Mouse (Mus musculus): Measurements from ENCODE around the gene Dffb. TPM values are rescaled to one million over a fixed set of nuclear protein-coding genes. Genes with fewer than 3 reads are reported as not detected.
A peak's percentile ranks its signal among the peaks of the same experiment; 100 is the strongest.

Dffb gene
- polyA plus RNA-seq, 1 experiment from 2014 or later = 9.6 TPM

DNA sequence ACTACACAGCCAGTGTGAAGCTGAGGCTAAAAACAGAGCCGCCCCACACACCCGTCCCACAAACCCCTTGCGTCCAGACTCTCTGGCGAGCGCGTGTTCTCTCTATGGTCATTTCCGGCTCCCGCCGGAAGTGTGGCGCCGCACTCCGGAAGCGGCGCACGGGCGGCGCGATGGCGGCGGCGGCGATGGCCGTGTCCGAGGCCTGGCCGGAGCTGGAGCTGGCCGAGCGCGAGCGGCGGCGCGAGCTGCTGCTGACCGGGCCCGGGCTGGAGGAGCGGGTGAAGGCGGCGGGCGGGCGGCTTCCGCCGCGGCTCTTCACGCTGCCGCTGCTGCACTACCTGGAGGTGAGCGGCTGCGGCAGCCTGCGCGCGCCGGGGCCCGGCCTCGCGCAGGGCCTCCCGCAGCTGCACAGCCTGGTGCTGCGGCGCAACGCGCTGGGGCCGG, 36.7 kb upstream of the Dffb start, which contains the start of gene Lrrc47:
Gene Lrrc47, plus strand, starts transcription at position 86 of the 444 bp plus-strand sequence.
- Histone ChIP-seq H3K27ac (ENCODE audit: low read depth, low read length) (peak within 1 kb of the TSS; percentile 75), H3K9ac (ENCODE audit: low read depth, low read length) (peak within 1 kb of the TSS; percentile 93), H3K9me3 (ENCODE audit: control insufficient read depth, low read length) (no peaks in the 10 kb centered on the region), H3K4me3 (ENCODE audit: low read length) (peak within 1 kb of the TSS; percentile 98), H3K4me1 (ENCODE audit: control insufficient read depth, insufficient read depth, low read depth, low read length) (peaks cover 20% of the 10 kb centered on the region), H3K4me2 (ENCODE audit: low read length) (peak within 1 kb of the TSS; percentile 96), H3K36me3 (ENCODE audit: control insufficient read depth, insufficient read depth, low read length) (peaks cover 15% of the 10 kb centered on the region), H3K27me3 (replicated peaks; ENCODE audit: control insufficient read depth, insufficient read depth, low read length) (no peaks in the 10 kb centered on the region)
- 0% methylated on average over 32 of the region's 59 CpGs for WGBS
- peak; percentile 97 for ATAC-seq

DNA sequence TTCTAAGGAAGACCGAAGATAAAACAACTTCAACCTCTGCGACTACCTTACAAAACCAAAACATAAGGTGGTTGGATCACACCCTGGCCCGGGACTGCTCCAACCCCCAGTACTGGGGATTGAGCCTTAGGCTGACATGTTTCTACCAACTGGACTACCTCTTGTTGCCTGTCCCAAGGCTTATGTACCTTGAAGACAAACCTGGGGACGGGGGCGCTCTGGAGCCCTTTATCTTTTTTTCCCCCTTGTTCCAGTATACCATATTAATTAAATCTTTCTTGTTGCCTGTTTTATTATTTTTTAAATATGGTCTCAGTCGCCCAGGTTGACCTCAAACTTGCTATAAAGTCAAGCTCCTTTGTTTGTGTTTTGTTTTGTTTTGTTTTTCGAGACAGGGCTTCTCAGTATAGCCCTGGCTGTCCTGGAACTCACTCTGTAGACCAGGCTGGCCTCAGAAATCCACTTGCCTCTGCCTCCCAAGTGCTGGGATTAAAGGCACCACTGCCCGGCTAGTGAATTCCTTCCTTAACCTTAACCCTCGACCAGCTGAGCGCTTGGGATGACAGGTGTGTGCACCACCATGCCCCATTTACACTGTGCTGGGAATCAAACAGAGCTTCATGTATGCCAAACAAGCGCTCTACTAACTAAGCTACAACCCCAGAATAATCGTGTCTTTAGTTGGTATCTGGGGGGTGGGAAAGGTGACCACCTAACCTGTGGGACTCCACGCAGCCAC, 36.1 kb upstream of the Dffb start:
- Histone ChIP-seq H3K4me1 (ENCODE audit: control insufficient read depth, insufficient read depth, low read depth, low read length) (peaks cover 20% of the 10 kb centered on the region), H3K27me3 (replicated peaks; ENCODE audit: control insufficient read depth, insufficient read depth, low read length) (no peaks in the 10 kb centered on the region), H3K4me2 (ENCODE audit: low read length) (peak overlapping the region; percentile 96), H3K9me3 (ENCODE audit: control insufficient read depth, low read length) (no peaks in the 10 kb centered on the region), H3K27ac (ENCODE audit: low read depth, low read length) (peak overlapping the region; percentile 65; the same call in 1 of the 2 replicates), H3K36me3 (ENCODE audit: control insufficient read depth, insufficient read depth, low read length) (peaks cover 16% of the 10 kb centered on the region), H3K4me3 (ENCODE audit: low read length) (peak overlapping the region; percentile 98), H3K9ac (ENCODE audit: low read depth, low read length) (peak overlapping the region; percentile 93)
- 28% methylated on average over 13 of the region's 13 CpGs for WGBS
- ATAC-seq = peak; percentile 67; the same call in 1 of the 2 replicates

DNA sequence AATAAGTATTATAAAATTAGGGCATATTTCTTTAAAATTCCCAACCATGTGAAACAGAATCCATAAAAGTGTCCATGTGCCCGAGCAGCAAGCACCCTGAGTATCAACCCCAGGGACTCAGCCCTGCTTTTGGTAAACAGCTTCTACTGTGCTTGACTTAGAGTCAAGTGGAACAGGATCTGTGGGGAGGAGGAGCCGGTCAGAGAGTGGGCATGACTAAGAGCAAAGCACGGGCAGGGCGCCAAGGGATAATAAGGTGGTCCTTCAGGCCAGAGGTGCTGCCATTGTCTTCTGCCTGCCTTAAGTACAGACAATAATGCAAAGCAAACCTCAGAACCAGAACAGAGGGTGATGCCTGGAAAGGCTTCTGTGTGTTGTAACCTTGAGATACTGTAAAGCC, 32.8 kb upstream of the Dffb start:
- Histone ChIP-seq H3K9me3 (ENCODE audit: control insufficient read depth, low read length) (no peaks in the 10 kb centered on the region), H3K4me2 (ENCODE audit: low read length) (no peak overlapping the region), H3K9ac (ENCODE audit: low read depth, low read length) (no peak overlapping the region), H3K4me3 (ENCODE audit: low read length) (no peak overlapping the region), H3K4me1 (ENCODE audit: control insufficient read depth, insufficient read depth, low read depth, low read length) (peaks cover 7% of the 10 kb centered on the region), H3K27me3 (replicated peaks; ENCODE audit: control insufficient read depth, insufficient read depth, low read length) (no peaks in the 10 kb centered on the region), H3K36me3 (ENCODE audit: control insufficient read depth, insufficient read depth, low read length) (peaks cover 25% of the 10 kb centered on the region), H3K27ac (ENCODE audit: low read depth, low read length) (no peak overlapping the region)
- ATAC-seq = no peak
- WGBS = 83% methylated on average over 4 of the region's 4 CpGs

DNA sequence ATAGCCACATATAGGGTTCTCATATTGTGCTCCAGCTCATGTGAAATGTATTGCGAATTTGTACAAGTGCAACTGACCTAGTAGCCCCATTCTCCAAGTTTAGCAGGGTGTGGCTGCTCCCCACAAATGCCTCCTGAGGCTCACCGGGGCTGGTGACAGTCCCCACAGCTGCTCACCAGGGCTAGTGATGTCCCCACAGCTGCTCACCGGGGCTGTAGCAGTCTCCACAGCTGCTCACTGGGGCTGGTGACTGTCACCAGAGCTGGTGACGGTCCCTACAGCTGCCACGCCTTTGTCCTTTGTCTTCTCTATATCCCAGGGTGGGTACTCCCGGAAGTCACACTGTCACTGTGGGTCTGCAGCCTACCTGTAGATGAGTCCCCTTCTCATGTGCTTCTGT, 31.3 kb upstream of the Dffb start:
- H3K27me3 ChIP-seq (replicated peaks; ENCODE audit: control insufficient read depth, insufficient read depth, low read length) = no peaks in the 10 kb centered on the region
- H3K4me2 ChIP-seq (ENCODE audit: low read length) = no peak overlapping the region
- no peak overlapping the region for H3K4me3 ChIP-seq (ENCODE audit: low read length)
- peaks cover 4% of the 10 kb centered on the region; the same call in 1 of the 2 replicates for H3K4me1 ChIP-seq (ENCODE audit: control insufficient read depth, insufficient read depth, low read depth, low read length)
- no peak for ATAC-seq
- H3K9me3 ChIP-seq (ENCODE audit: control insufficient read depth, low read length) = no peaks in the 10 kb centered on the region
- H3K9ac ChIP-seq (ENCODE audit: low read depth, low read length) = no peak overlapping the region
- 96% methylated on average over 6 of the region's 6 CpGs for WGBS
- H3K36me3 ChIP-seq (ENCODE audit: control insufficient read depth, insufficient read depth, low read length) = peaks cover 25% of the 10 kb centered on the region
- no peak overlapping the region for H3K27ac ChIP-seq (ENCODE audit: low read depth, low read length)

DNA sequence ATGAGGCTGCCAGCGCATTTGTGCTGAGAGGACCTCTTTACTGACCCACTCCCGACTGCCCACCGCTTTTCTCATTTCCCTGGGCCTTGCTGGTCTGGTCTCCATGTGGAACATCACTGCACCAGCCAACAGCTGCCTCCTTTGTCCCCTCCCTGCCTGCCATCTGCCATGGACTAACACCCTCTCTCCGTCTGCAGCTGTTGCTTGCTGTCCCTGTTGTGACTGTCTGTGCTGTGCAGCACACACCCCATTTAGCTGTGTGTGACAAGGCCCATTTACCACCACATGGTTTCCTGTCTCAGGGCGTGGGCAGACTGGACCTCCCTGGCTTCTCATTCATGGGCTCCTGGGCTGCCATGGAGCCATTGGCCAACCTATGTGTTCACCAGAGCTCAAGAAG, 30.6 kb upstream of the Dffb start:
- H3K27me3 ChIP-seq (replicated peaks; ENCODE audit: control insufficient read depth, insufficient read depth, low read length) = no peaks in the 10 kb centered on the region
- WGBS = 81% methylated on average over 5 of the region's 5 CpGs
- no peak overlapping the region for H3K27ac ChIP-seq (ENCODE audit: low read depth, low read length)
- 0 out of 2 replicates have a peak, but pooled peaks have one; percentile 24 for ATAC-seq
- H3K9me3 ChIP-seq (ENCODE audit: control insufficient read depth, low read length) = no peaks in the 10 kb centered on the region
- no peak overlapping the region for H3K4me3 ChIP-seq (ENCODE audit: low read length)
- no peaks in the 10 kb centered on the region for H3K4me1 ChIP-seq (ENCODE audit: control insufficient read depth, insufficient read depth, low read depth, low read length)
- no peak overlapping the region for H3K4me2 ChIP-seq (ENCODE audit: low read length)
- no peak overlapping the region for H3K9ac ChIP-seq (ENCODE audit: low read depth, low read length)
- H3K36me3 ChIP-seq (ENCODE audit: control insufficient read depth, insufficient read depth, low read length) = peaks cover 25% of the 10 kb centered on the region

DNA sequence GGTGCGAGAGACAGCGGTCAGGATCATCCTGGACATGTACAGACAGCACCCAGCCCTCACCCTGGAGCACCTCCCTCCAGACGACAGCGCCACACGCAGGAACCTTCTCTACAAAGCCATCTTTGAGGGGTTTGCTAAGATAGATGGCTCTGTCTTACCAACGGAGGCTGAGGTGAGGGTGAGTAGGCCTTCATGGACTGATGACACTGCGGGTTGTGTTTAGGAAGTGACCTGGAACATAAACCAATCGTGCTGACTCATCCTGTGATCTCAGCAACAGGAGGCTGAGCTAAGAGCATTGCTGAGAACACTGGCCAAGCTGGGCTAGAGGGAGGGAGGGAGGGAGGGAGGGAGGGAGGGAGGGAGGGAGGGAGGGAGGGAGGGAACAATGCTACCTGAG, 18.6 kb upstream of the Dffb start:
- no peak for ATAC-seq
- Histone ChIP-seq H3K9ac (ENCODE audit: low read depth, low read length) (no peak overlapping the region), H3K4me1 (ENCODE audit: control insufficient read depth, insufficient read depth, low read depth, low read length) (no peaks in the 10 kb centered on the region), H3K4me3 (ENCODE audit: low read length) (no peak overlapping the region), H3K27ac (ENCODE audit: low read depth, low read length) (no peak overlapping the region), H3K9me3 (ENCODE audit: control insufficient read depth, low read length) (no peaks in the 10 kb centered on the region), H3K4me2 (ENCODE audit: low read length) (no peak overlapping the region), H3K36me3 (ENCODE audit: control insufficient read depth, insufficient read depth, low read length) (peaks cover 48% of the 10 kb centered on the region), H3K27me3 (replicated peaks; ENCODE audit: control insufficient read depth, insufficient read depth, low read length) (no peaks in the 10 kb centered on the region)
- 91% methylated on average over 8 of the region's 8 CpGs for WGBS

DNA sequence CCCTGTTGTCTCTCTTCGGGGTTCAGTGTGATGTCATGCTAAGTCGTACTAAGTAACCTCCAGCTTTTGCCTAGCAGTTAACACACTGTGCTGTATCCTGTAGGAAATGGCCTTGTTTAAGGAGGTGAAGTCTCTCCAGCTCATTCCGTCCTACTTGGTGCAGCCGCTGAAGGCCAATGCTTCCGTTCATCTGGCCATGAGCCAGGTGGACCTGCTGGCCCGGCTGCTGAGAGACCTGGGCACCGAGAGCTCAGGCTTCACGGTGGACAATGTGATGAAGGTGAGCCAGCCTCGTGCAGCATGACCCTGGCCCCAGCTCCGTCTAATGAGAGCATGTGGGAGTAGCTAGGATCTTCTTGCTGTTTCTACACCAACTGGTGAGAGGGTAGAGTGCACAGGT, 17.8 kb upstream of the Dffb start:
- WGBS = 91% methylated on average over 10 of the region's 10 CpGs
- H3K9me3 ChIP-seq (ENCODE audit: control insufficient read depth, low read length) = no peaks in the 10 kb centered on the region
- H3K27me3 ChIP-seq (replicated peaks; ENCODE audit: control insufficient read depth, insufficient read depth, low read length) = no peaks in the 10 kb centered on the region
- H3K9ac ChIP-seq (ENCODE audit: low read depth, low read length) = no peak overlapping the region
- H3K4me2 ChIP-seq (ENCODE audit: low read length) = no peak overlapping the region
- H3K27ac ChIP-seq (ENCODE audit: low read depth, low read length) = no peak overlapping the region
- H3K4me1 ChIP-seq (ENCODE audit: control insufficient read depth, insufficient read depth, low read depth, low read length) = no peaks in the 10 kb centered on the region
- H3K4me3 ChIP-seq (ENCODE audit: low read length) = no peak overlapping the region
- H3K36me3 ChIP-seq (ENCODE audit: control insufficient read depth, insufficient read depth, low read length) = peaks cover 49% of the 10 kb centered on the region
- no peak for ATAC-seq

DNA sequence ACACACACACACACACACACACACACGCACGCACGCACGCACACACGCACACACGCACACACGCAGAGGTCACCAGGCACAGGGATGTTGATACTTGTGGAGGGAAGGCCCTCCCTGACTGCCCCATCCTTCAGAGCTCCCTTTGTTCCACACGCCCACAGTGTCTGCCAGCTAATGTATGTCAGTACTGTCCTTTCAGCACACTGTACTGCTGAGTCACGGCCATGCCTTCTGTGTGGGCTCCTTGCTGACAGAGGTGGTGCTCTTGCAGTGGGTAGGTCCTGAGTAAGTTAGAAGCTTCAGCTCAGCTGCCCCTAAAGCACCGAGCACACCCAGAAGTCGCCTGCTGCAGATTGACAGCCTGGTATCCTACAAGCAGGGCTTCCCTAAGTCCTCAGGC, 5.5 kb upstream of the Dffb start:
- no peak overlapping the region for H3K9ac ChIP-seq (ENCODE audit: low read depth, low read length)
- no peak overlapping the region for H3K4me2 ChIP-seq (ENCODE audit: low read length)
- no peaks in the 10 kb centered on the region for H3K9me3 ChIP-seq (ENCODE audit: control insufficient read depth, low read length)
- ATAC-seq = no peak
- no peak overlapping the region for H3K4me3 ChIP-seq (ENCODE audit: low read length)
- H3K4me1 ChIP-seq (ENCODE audit: control insufficient read depth, insufficient read depth, low read depth, low read length) = peaks cover 19% of the 10 kb centered on the region
- no peaks in the 10 kb centered on the region for H3K27me3 ChIP-seq (replicated peaks; ENCODE audit: control insufficient read depth, insufficient read depth, low read length)
- H3K36me3 ChIP-seq (ENCODE audit: control insufficient read depth, insufficient read depth, low read length) = peaks cover 46% of the 10 kb centered on the region
- no peak overlapping the region for H3K27ac ChIP-seq (ENCODE audit: low read depth, low read length)
- 80% methylated on average over 11 of the region's 11 CpGs for WGBS

DNA sequence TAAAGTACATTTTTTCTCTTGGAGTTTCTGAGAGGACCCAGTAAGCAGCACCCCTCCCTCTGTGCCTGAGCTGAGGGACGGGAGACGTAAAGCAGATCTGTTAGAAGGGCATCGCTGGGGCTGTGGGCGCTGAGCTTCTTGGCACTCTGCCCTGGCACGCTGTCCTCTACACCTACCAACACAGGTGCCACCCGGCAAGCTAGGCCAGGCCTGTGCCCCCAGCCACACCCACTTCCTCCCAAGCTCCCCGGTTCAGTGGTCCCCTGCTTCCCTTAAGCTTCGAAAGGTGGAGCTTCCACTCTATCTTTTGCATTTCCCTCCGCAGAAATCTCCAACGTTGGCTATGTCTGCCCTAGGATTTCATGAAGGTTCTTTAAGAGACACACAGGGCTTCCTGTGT, 4.3 kb upstream of the Dffb start:
- Histone ChIP-seq H3K36me3 (ENCODE audit: control insufficient read depth, insufficient read depth, low read length) (peaks cover 34% of the 10 kb centered on the region), H3K27ac (ENCODE audit: low read depth, low read length) (no peak overlapping the region), H3K4me2 (ENCODE audit: low read length) (no peak overlapping the region), H3K4me1 (ENCODE audit: control insufficient read depth, insufficient read depth, low read depth, low read length) (peaks cover 19% of the 10 kb centered on the region), H3K9me3 (ENCODE audit: control insufficient read depth, low read length) (no peaks in the 10 kb centered on the region), H3K9ac (ENCODE audit: low read depth, low read length) (no peak overlapping the region), H3K4me3 (ENCODE audit: low read length) (no peak overlapping the region), H3K27me3 (replicated peaks; ENCODE audit: control insufficient read depth, insufficient read depth, low read length) (no peaks in the 10 kb centered on the region)
- no peak for ATAC-seq
- WGBS = 89% methylated on average over 10 of the region's 10 CpGs

Measured in hindbrain, embryonic 16.5 days (tissue).